Mouse (Mus musculus) thymus, adult 2 months (tissue): Measurements from ENCODE around the gene Usp26.

Experiments
- CTCF ChIP-seq: fragments of 200-500 bp; IDR thresholded peaks from 2 replicates; pipeline ENCODE4 v1.5.1; 2012; ENCODE audit warnings: mild to moderate bottlenecking, control low read depth, low read length, moderate library complexity, borderline replicate concordance; ENCODE audit not compliant: control insufficient read depth, poor library complexity, insufficient read depth; ENCODE audit errors: extremely low read depth
- POLR2A ChIP-seq: fragments of 200-500 bp; IDR thresholded peaks from 2 replicates; pipeline ENCODE4 v1.6.1; 2012; ENCODE audit warnings: mild to moderate bottlenecking, low read length, control low read depth, moderate library complexity; ENCODE audit not compliant: control insufficient read depth, poor library complexity, insufficient read depth; ENCODE audit errors: extremely low read depth

- TF ChIP-seq CTCF (no peak), POLR2A (no peak)
These were observed 13.6 kb upstream of the Usp26 start for GRCm38 (mm10) chrX:51814466-51815247.
